Mouse (Mus musculus) neural tube, embryonic 12.5 days (tissue): ENCODE results near the gene Ubald1. TPM values are rescaled to one million over a fixed set of nuclear protein-coding genes. Genes with fewer than 3 reads are reported as not detected.

Experiments
- ATAC-seq: fragments of 200-750 bp; cut with Nextera tagmentation; 2 replicates; pipeline ENCODE4 v1.8.0; 2017; ENCODE audit warnings: low read depth, mild to moderate bottlenecking, moderate TSS enrichment, moderate library complexity; ENCODE audit not compliant: low FRiP score
- H3K27ac ChIP-seq: fragments of 300-500 bp; sonication (generic); 2 replicates; pipeline ENCODE4 v1.5.1; 2016
- H3K27me3 ChIP-seq: fragments of 300-500 bp; sonication (generic); replicated peaks from 2 replicates; pipeline ENCODE4 v1.6.1; 2016; ENCODE audit warnings: mild to moderate bottlenecking
- H3K36me3 ChIP-seq: fragments of 300-500 bp; sonication (generic); 2 replicates; pipeline ENCODE4 v1.6.1; 2016; ENCODE audit warnings: mild to moderate bottlenecking
- H3K4me1 ChIP-seq: fragments of 300-500 bp; sonication (generic); 2 replicates; pipeline ENCODE4 v1.6.1; 2016
- H3K4me2 ChIP-seq: fragments of 300-500 bp; sonication (generic); replicated peaks from 2 replicates; pipeline ENCODE4 v1.6.1; 2016; ENCODE audit warnings: mild to moderate bottlenecking
- H3K4me3 ChIP-seq: fragments of 300-500 bp; sonication (generic); 2 replicates; pipeline ENCODE4 v1.5.1; 2016
- H3K9ac ChIP-seq: fragments of 300-500 bp; sonication (generic); 2 replicates; pipeline ENCODE4 v1.6.1; 2016; ENCODE audit warnings: mild to moderate bottlenecking
- H3K9me3 ChIP-seq: fragments of 300-500 bp; sonication (generic); 2 replicates; pipeline ENCODE4 v1.6.1; 2016; ENCODE audit warnings: mild to moderate bottlenecking
- WGBS: fragments of 180-500 bp; shearing (Covaris S2); methylation state at CpG from one replicate; pipeline ENCODE4 v1.1.7; 2016; 5-methylcytosine and 5-hydroxymethylcytosine counted together
- polyA plus RNA-seq: library from polyadenylated mRNA; unstranded; fragments of >200 nt; fragmentation: Nextera tagmentation; extraction: Ambion mirVana; gene quantifications from 2 replicates; pipeline ENCODE4 v1.2.1, GENCODE M21; 2016

Ubald1 gene
- 41.9 and 45.0 TPM in 2 replicates for polyA plus RNA-seq

DNA sequence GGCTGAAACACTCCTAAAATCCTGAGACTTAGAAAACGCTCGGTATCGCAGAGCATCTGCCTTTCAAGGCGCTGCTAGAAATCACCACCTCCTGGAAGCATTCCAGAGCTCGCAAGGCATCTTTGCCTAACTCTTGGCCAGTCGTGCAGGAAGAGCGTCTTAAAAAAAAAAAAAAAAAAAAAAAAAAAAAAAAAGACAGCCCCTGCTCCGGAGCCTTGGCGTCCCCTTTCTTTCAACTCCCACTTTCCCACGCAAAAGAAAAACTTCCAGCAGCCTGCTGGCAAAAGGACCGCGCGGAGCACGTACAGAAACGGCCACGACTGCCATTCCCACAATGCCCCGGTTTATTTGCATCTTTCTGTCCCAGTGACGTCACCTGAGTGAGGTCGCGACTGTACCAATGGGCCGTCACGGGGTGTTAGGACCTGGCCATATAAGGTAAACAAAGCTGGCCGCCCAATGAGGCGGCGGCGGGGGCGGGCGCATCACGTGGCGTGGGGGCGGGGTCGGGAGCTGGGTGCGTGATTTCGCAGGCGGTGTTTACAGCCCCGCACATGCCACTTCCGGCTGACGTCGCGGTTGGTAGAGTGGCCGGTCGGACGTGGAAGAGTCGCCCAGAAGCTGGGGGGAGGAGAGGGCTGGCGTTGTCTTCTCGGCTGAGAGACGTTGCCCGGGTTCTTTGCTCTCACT lies at the start of gene Ubald1:
Gene Ubald1 (minus strand): TSS at position 180 of the 690 bp plus-strand sequence.
- peak within 1 kb of the TSS; percentile 95 for H3K27ac ChIP-seq
- ATAC-seq = peak; percentile 89
- peak within 1 kb of the TSS; percentile 83 for H3K4me3 ChIP-seq
- peak within 1 kb of the TSS; percentile 89 for H3K9ac ChIP-seq
- 0% methylated on average over 48 of the region's 48 CpGs for WGBS
- H3K4me1 ChIP-seq = peaks cover 38% of the 10 kb centered on the region
- H3K4me2 ChIP-seq = peak within 1 kb of the TSS; percentile 82
- no peaks in the 10 kb centered on the region for H3K9me3 ChIP-seq
- H3K36me3 ChIP-seq = peaks cover 10% of the 10 kb centered on the region
- no peaks in the 10 kb centered on the region for H3K27me3 ChIP-seq

DNA sequence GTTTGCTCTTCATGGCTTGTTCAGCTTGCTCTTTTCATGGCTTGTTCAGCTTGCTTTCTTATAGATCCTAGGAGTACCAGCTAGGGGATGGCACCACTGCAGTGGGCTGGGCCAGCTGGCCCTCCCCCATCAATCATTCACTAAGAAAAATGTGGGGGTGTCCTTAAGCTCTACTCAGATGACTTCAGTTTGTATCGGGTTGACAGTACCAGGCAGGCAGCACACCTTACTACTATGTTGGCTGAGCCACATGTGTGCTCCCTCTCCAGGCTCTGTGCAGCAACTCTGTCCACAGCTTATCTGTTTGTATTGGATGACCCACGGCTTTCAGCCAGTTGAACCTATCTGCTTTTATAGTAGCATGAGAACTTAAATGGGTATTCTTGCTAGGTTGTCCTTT lies 48.4 kb upstream of the Ubald1 start:
- Histone ChIP-seq H3K27ac (no peak overlapping the region), H3K4me1 (no peaks in the 10 kb centered on the region), H3K27me3 (no peaks in the 10 kb centered on the region), H3K36me3 (peaks cover 82% of the 10 kb centered on the region), H3K4me2 (no peak overlapping the region), H3K9ac (no peak overlapping the region), H3K4me3 (no peak overlapping the region), H3K9me3 (no peaks in the 10 kb centered on the region)
- WGBS = 86% methylated on average over 2 of the region's 2 CpGs
- no peak for ATAC-seq

DNA sequence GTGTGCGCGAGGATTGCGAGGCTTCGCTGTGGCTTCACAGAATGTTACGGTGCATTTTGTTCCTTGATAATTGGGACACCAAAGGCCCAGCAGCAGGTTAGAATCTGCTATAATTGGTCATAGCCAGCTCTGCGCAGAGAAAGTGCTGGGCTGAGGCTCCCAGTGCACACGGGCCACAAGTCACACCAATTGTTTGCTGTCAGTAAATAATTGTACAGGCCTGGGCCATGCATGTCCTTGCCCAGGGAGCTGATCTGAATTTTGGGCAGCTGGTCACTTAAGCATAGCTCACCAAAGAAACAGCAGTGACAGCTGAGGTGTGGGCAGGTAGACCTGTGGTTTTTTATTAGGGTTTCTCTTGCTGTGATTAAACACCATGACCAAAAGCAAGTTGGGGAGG lies 47.9 kb upstream of the Ubald1 start:
- no peaks in the 10 kb centered on the region for H3K27me3 ChIP-seq
- H3K4me3 ChIP-seq = no peak overlapping the region
- peaks cover 82% of the 10 kb centered on the region for H3K36me3 ChIP-seq
- H3K4me1 ChIP-seq = no peaks in the 10 kb centered on the region
- WGBS = 95% methylated on average over 7 of the region's 7 CpGs
- H3K4me2 ChIP-seq = no peak overlapping the region
- no peak overlapping the region for H3K9ac ChIP-seq
- ATAC-seq = no peak
- no peak overlapping the region for H3K27ac ChIP-seq
- no peaks in the 10 kb centered on the region for H3K9me3 ChIP-seq

DNA sequence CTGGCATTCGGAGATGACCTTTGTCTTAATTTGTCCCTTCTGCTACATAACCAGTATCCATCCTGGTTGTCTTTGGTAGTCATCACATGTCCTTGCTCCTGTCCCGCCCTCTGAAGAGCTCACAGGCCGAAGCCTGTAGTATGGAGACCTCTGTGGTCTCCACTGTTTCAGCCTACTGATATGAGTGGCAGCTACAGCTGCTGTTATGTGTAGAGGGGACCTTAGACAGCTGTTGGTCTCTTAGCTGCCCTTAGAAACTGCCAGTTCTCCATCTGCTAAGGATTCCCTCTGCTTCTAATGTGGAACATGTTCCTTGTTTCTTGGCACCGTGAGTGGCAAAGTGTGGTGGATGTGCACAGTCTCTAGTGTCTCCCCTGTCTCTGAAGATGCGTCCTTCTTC lies 43.9 kb upstream of the Ubald1 start:
- 95% methylated on average over 5 of the region's 5 CpGs for WGBS
- no peak overlapping the region for H3K4me2 ChIP-seq
- no peaks in the 10 kb centered on the region for H3K9me3 ChIP-seq
- H3K27me3 ChIP-seq = no peaks in the 10 kb centered on the region
- no peak overlapping the region for H3K27ac ChIP-seq
- H3K4me1 ChIP-seq = no peaks in the 10 kb centered on the region
- peaks cover 79% of the 10 kb centered on the region for H3K36me3 ChIP-seq
- ATAC-seq = no peak
- no peak overlapping the region for H3K4me3 ChIP-seq
- no peak overlapping the region for H3K9ac ChIP-seq

DNA sequence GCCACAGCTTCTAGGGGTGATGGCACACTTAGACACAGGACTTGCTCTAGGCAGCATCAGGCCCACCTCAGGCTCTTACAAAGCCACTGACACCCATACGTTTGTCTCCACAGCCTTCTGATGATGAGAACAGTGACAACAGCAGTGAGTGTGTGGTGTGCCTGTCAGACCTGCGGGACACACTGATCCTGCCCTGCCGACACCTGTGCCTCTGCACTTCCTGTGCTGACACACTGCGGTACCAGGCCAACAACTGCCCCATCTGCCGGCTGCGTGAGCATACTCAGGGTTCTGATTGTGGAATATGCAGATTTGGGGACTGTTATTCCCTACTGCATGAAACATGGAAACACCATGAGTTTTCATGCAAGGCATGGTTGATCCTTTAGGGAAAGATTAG lies 42.4 kb upstream of the Ubald1 start:
- no peak overlapping the region for H3K9ac ChIP-seq
- peaks cover 71% of the 10 kb centered on the region for H3K36me3 ChIP-seq
- no peak for ATAC-seq
- H3K9me3 ChIP-seq = no peaks in the 10 kb centered on the region
- H3K27ac ChIP-seq = no peak overlapping the region
- H3K27me3 ChIP-seq = no peaks in the 10 kb centered on the region
- WGBS = 96% methylated on average over 6 of the region's 6 CpGs
- no peak overlapping the region for H3K4me3 ChIP-seq
- no peaks in the 10 kb centered on the region for H3K4me1 ChIP-seq
- H3K4me2 ChIP-seq = no peak overlapping the region

DNA sequence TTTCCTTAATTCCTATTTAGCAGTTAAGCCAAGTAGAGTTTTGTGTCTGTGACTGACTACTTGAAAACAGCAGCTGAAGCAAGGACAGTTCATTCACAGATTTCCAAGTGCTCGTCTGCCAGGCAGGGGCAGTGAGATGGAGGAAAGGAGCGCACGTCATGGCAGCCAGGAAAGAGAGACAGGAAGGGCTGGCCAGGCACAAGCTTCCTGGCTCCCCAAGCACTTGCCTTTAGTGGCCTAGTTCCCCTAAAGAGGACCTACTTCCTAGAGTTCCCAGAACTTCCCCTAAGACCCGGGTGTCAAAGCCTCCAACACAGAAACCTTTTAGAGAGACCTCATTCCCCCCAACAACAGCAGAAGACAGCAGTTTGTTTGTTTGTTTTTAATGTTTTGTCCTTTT lies 40.4 kb upstream of the Ubald1 start:
- Histone ChIP-seq H3K36me3 (peaks cover 66% of the 10 kb centered on the region), H3K27ac (no peak overlapping the region), H3K4me1 (no peaks in the 10 kb centered on the region), H3K9ac (no peak overlapping the region), H3K4me3 (no peak overlapping the region), H3K4me2 (no peak overlapping the region), H3K27me3 (no peaks in the 10 kb centered on the region), H3K9me3 (no peaks in the 10 kb centered on the region)
- 80% methylated on average over 4 of the region's 4 CpGs for WGBS
- ATAC-seq = no peak

DNA sequence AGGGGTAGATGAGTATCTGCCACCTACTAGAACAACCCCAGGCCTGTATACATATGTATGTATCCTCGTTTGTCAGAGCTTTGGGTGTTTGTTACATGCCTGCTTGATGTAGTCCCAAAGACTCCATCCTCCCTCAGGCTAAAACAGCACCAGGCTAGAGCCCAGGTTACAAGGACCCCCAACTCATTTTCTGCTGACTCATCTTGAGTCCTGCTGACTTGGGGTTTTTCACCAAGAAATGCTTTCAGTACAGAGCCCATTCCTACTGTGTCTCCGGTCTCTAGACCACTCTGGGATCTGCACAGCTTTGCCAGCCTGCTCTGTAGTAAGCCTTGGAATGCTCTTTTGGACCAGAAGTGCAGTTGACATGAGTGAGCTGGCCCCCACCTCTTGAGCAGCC lies 36.5 kb upstream of the Ubald1 start:
- H3K27ac ChIP-seq = no peak overlapping the region
- no peak for ATAC-seq
- no peaks in the 10 kb centered on the region for H3K27me3 ChIP-seq
- H3K9me3 ChIP-seq = no peaks in the 10 kb centered on the region
- no peak overlapping the region for H3K9ac ChIP-seq
- no peak overlapping the region for H3K4me2 ChIP-seq
- 84% methylated on average over 2 of the region's 2 CpGs for WGBS
- no peaks in the 10 kb centered on the region for H3K4me1 ChIP-seq
- peaks cover 47% of the 10 kb centered on the region for H3K36me3 ChIP-seq
- H3K4me3 ChIP-seq = no peak overlapping the region

DNA sequence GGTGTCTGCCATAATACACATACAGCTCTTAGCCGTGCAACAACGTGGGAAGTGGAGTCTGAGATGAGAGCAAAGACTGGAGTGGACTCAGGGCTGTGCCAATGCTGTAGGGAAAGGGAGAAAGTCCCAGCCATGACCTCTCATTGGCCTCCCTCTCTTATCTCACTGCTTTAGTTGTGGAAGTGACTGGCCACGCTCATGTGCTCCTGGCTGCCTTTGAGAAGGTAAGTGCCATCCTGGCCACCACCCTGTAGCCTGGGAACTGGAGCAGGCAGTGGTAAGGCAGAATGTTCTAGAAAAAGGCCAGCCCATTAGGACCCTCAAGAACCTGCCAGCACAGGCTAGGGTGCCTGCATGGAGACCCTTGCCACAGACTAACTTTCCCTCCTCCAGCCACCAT lies 35.8 kb upstream of the Ubald1 start:
- Histone ChIP-seq H3K9ac (no peak overlapping the region), H3K27ac (no peak overlapping the region), H3K36me3 (peaks cover 52% of the 10 kb centered on the region), H3K4me1 (no peaks in the 10 kb centered on the region), H3K4me2 (no peak overlapping the region), H3K27me3 (no peaks in the 10 kb centered on the region), H3K4me3 (no peak overlapping the region), H3K9me3 (no peaks in the 10 kb centered on the region)
- WGBS = 89% methylated on average over 3 of the region's 3 CpGs
- no peak for ATAC-seq

DNA sequence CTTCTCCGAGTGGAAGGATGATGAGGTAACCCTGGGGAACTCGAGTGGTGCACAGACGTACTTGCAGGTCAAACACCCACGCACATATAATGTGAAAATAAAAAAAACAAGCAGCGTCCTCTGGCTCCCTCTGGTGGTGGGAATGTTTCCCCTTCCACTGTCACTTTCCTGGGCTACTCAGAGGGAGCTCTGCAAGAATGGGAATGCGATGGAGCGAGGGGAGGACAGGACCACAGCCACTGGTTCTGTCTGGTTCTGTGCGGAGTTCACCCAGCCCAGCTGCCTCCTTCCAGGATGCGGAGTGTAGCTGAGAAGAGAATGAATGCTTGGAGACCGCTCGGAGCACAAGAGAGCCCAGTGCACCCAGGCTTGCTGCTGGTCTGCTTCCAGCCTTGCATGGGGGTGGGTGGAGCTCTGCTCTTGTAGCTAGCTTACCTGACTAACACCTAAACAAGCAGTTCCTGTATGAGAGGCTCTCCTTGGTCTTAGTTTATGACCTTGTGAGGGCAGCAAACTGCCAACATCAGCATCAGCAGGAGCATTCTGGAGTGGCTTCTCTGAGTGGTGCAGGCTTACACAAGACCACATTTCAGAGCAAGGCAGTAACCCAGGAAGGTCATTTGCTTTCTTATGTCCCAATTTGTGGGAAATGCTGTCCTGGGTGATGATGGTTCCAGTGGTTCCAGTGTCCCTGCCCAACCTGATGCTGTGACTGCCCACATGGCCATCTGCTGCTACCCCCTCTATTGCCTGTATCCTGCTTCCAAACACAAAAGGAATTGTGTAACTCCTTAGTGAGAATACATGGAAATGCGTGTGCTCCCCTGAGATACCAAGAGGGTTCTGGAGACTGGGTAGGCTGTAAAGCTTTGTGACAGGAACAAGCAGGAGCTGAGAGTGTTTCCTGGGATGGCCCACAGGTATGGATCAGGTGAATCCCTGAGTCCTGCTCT lies 33.9 kb upstream of the Ubald1 start:
- Histone ChIP-seq H3K27me3 (no peaks in the 10 kb centered on the region), H3K4me3 (no peak overlapping the region), H3K4me2 (no peak overlapping the region), H3K9me3 (no peaks in the 10 kb centered on the region), H3K4me1 (no peaks in the 10 kb centered on the region), H3K9ac (no peak overlapping the region), H3K27ac (no peak overlapping the region), H3K36me3 (peaks cover 52% of the 10 kb centered on the region)
- 42% methylated on average over 12 of the region's 12 CpGs for WGBS
- ATAC-seq = peak; percentile 58

DNA sequence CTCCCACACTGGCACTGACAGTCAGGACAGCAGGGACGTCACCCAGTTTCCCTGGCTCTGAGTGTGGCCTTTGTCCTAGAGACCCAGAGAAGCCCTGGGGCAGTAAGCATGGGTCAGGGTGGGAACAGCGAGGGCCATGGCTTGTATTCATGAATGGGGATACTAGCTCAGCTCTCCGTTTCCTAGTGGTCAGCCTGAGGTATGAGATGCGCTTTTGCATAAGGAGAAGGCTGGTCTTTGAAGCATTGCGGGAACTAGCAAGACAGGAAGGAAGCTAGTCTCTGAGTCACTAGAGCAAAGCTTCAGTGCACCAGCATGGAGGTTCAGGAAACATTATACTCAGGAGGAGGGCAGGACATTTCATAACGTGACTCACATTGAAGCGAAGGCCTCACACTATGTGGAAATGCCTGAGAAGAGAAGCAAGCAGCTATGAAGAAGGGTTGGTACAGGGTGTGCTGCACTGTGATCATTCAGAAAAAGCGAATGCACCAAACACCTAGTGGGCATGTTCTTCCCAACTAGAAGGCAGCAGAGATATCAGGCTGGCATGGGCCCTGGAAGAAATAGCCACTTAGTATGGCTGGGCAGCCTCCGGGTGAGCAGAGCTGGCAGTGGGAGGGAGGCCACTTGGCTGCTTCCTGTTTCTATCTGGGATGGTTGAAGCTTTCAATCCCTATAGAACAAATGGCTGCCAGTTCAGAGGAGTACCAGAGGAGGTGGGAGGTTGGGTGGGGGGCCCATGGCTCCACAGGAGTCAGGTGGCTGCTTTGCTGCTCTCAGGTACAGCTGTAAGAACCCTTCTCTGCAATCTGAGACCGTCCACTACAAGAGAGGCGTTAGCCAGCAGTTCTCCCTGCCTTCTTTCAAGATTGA lies 33.0 kb upstream of the Ubald1 start:
- Histone ChIP-seq H3K4me3 (no peak overlapping the region), H3K36me3 (peaks cover 55% of the 10 kb centered on the region), H3K9ac (no peak overlapping the region), H3K27me3 (no peaks in the 10 kb centered on the region), H3K4me2 (no peak overlapping the region), H3K27ac (no peak overlapping the region; the same call in 1 of the 2 replicates), H3K9me3 (no peaks in the 10 kb centered on the region), H3K4me1 (no peaks in the 10 kb centered on the region)
- ATAC-seq = 0 out of 2 replicates have a peak, but pooled peaks have one; percentile 7
- WGBS = 72% methylated on average over 11 of the region's 11 CpGs

DNA sequence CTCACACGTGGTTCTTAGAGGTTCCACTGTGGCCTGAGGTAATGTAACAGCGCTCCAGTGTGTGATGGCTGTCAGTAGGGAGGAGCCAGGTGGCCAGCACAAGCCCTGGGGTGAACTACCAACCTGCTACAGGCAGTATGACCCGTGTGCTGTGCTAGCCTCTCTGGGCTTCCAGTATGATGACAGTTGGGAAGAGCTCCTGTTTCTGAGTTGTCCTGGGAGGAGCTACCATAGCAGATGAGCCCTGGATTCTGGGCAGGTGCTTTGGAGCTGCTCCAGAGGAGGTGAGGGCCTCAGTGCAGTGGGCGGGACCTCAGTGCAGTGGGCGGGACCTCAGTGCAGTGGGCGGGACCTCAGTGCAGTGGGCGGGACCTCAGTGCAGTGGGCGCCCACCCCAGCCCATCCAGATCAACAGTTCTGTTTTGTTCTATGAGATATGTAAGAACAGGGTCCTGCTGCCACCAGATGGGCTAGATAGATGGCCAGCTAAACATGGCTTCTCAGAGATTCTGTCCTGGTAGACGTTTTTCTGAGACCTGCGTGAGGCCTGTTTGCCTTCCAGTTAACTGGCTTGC lies 32.0 kb upstream of the Ubald1 start:
- no peak overlapping the region for H3K9ac ChIP-seq
- no peaks in the 10 kb centered on the region for H3K27me3 ChIP-seq
- H3K4me3 ChIP-seq = no peak overlapping the region
- H3K27ac ChIP-seq = no peak overlapping the region
- 79% methylated on average over 10 of the region's 10 CpGs for WGBS
- no peak for ATAC-seq
- peaks cover 58% of the 10 kb centered on the region for H3K36me3 ChIP-seq
- no peaks in the 10 kb centered on the region for H3K4me1 ChIP-seq
- no peak overlapping the region for H3K4me2 ChIP-seq
- no peaks in the 10 kb centered on the region for H3K9me3 ChIP-seq
